17 mouse cellular contexts compared by ENCODE assay signal in genomic region chr5:50762261-50762660, GRCm38 (mm10).
"Had no signal": no experiment of that assay in that cellular context is flagged by ENCODE, and none has a peak within 500 bp of the region (broad histone marks: within the 10 kb centered on the region; RNA-seq: fewer than 3 reads in every experiment).

No protein-coding gene starts in this region.

- H3K4me2 ChIP-seq: lung, embryonic 15.5 days; midbrain, embryonic 11.5 days; midbrain, embryonic 13.5 days; midbrain, embryonic 15.5 days; neural tube, embryonic 12.5 days; stomach, embryonic 15.5 days had no signal

- H3K9me3 ChIP-seq: lung, embryonic 15.5 days; megakaryocyte, embryonic 14.5 days; midbrain, embryonic 13.5 days; midbrain, embryonic 15.5 days; neural tube, embryonic 12.5 days; stomach, embryonic 15.5 days had no signal

- H3K4me1 ChIP-seq: lung, embryonic 15.5 days; megakaryocyte, embryonic 14.5 days; midbrain, embryonic 13.5 days; midbrain, embryonic 15.5 days; neural tube, embryonic 12.5 days; stomach, embryonic 15.5 days had no signal

- DNase-seq: lung, adult 2 months; lung, postnatal 14 days; lung, postnatal 36 days; right cerebral cortex, postnatal 14 days; thymus, adult 2 months; thymus, postnatal 25 days; thymus, postnatal 4 days had no signal

- H3K27ac ChIP-seq: lung, embryonic 15.5 days; macrophage; midbrain, embryonic 13.5 days; midbrain, embryonic 15.5 days; neural tube, embryonic 12.5 days; stomach, embryonic 15.5 days; stomach, postnatal 0 days had no signal

- H3K4me3 ChIP-seq: lung, embryonic 15.5 days; megakaryocyte, embryonic 14.5 days; midbrain, embryonic 13.5 days; midbrain, embryonic 15.5 days; neural tube, embryonic 12.5 days; stomach, embryonic 15.5 days had no signal

- H3K9ac ChIP-seq: lung, embryonic 15.5 days; midbrain, embryonic 13.5 days; midbrain, embryonic 15.5 days; neural tube, embryonic 12.5 days; stomach, embryonic 15.5 days had no signal

- ATAC-seq: lung, postnatal 0 days; midbrain, embryonic 13.5 days; midbrain, embryonic 15.5 days had no signal

- H3K27me3 ChIP-seq: lung, embryonic 15.5 days; megakaryocyte, embryonic 14.5 days; midbrain, embryonic 13.5 days; midbrain, embryonic 15.5 days; neural tube, embryonic 12.5 days; stomach, embryonic 15.5 days had no signal

- H3K36me3 ChIP-seq: lung, embryonic 15.5 days; midbrain, embryonic 13.5 days; midbrain, embryonic 15.5 days; neural tube, embryonic 12.5 days; stomach, embryonic 15.5 days had no signal
